Mouse (Mus musculus): ENCODE measurements around the gene Cpped1. TPM values are rescaled to one million over a fixed set of nuclear protein-coding genes. Genes with fewer than 3 reads are reported as not detected.

Gene Cpped1
- total and polyA plus RNA-seq, 2 experiments from 2014 or later, result 33.6 to 53.5 TPM

DNA sequence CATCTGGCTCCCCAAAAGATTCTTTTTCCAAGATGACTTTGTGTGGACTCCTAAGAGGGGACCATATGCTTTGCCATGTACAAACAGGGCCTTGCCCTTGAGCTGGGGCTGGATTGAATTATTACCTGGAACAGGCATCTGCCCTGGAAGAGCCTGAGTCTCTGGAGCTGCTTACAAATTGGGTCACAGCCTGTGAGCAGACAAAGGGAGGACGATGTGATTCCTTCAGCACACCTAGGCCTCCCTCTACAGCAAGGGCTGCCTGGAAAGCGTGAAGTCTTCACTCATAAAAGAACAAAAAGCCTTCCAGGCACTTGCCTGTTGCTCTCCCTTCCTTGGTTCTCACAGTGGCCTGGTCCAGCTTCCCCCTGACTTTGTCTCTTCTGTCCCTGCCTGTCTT, 136.9 kb downstream of the Cpped1 start:
- ATAC-seq (ENCODE audit: insufficient read depth, low read depth) (no peak), DNase-seq (ENCODE audit: low spot score) (no peak)
- Histone ChIP-seq H3K4me1 (ENCODE audit: control insufficient read depth, insufficient read depth) (no peaks in the 10 kb centered on the region), H3K9me3 (replicated peaks; ENCODE audit: control insufficient read depth, low read length) (peaks cover 15% of the 10 kb centered on the region), H3K4me2 (ENCODE audit: low read depth, low read length) (no peak overlapping the region), H3K27ac (ENCODE audit: low read depth) (no peak overlapping the region), H3K36me3 (replicated peaks; ENCODE audit: control insufficient read depth, insufficient read depth, low read length) (no peaks in the 10 kb centered on the region), H3K4me3 (ENCODE audit: low read depth, low read length) (no peak overlapping the region), H3K27me3 (ENCODE audit: control insufficient read depth, insufficient read depth, low read length) (no peaks in the 10 kb centered on the region), H3K9ac (replicated peaks; ENCODE audit: low read depth, low read length) (no peak overlapping the region)
- TF ChIP-seq CTCF (IDR thresholded peaks at IDR 0.05; ENCODE audit: low read depth) (no peak), EP300 (IDR thresholded peaks at IDR 0.05; ENCODE audit: low read depth) (no peak)
- 63% methylated on average over 2 of the region's 2 CpGs for WGBS

DNA sequence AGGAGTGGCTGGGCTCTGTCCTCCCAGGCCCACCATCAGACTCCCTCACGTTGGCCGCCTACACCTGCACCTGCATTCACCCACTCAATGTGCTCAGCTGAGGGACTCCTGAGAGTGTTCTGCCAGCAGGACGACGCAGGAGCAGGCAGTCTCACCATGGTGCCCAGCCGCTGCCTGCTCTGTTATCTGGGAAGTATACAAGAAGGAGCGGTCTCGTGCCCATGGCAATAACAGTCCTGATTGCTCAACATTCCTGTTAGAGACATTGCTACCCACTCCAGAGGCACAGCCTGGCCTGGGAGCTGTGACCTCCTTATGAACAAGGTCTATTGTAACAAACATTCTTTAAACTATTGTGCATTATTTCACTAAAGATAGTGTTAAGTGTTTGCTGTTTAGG, 151.3 kb downstream of the Cpped1 start:
- no peaks in the 10 kb centered on the region for H3K36me3 ChIP-seq (replicated peaks; ENCODE audit: control insufficient read depth, insufficient read depth, low read length)
- DNase-seq (ENCODE audit: low spot score), result no peak
- WGBS, result 57% methylated on average over 7 of the region's 7 CpGs

DNA sequence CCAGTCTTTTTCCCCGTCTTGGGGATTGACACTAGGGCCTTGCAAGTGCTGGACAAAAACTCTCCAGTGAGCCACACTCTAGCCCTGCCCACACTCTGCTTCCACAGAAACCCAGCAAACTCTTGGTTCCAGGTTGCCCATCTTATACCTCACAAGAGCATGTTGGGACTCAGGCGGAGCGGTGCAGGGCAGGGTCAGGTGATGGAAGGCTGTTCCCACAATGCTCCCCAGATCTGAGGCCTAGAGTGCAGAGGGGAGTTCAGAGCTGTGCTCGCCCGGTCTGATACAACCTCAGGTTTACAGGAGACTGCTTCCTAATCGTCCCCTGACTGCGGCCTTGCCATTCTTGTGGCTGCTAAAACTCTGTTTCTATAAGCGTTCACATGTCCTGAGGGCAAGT, 151.8 kb downstream of the Cpped1 start:
- Histone ChIP-seq H3K27me3 (ENCODE audit: control insufficient read depth, insufficient read depth, low read length) (no peaks in the 10 kb centered on the region), H3K9me3 (replicated peaks; ENCODE audit: control insufficient read depth, low read length) (no peaks in the 10 kb centered on the region), H3K36me3 (replicated peaks; ENCODE audit: control insufficient read depth, insufficient read depth, low read length) (no peaks in the 10 kb centered on the region), H3K4me1 (ENCODE audit: control insufficient read depth, insufficient read depth) (no peaks in the 10 kb centered on the region), H3K4me3 (ENCODE audit: low read depth, low read length) (no peak overlapping the region), H3K9ac (replicated peaks; ENCODE audit: low read depth, low read length) (no peak overlapping the region), H3K27ac (ENCODE audit: low read depth) (no peak overlapping the region), H3K4me2 (ENCODE audit: low read depth, low read length) (no peak overlapping the region)
- TF ChIP-seq CTCF (IDR thresholded peaks at IDR 0.05; ENCODE audit: low read depth) (no peak), EP300 (IDR thresholded peaks at IDR 0.05; ENCODE audit: low read depth) (no peak)
- DNase-seq (ENCODE audit: low spot score) (no peak), ATAC-seq (ENCODE audit: insufficient read depth, low read depth) (no peak)
- 86% methylated on average over 8 of the region's 8 CpGs for WGBS

More for the DNA sequence above, 151.3 kb downstream of the Cpped1 start:
- Histone ChIP-seq H3K4me2 (ENCODE audit: low read depth, low read length) (no peak overlapping the region), H3K9ac (replicated peaks; ENCODE audit: low read depth, low read length) (no peak overlapping the region), H3K4me3 (ENCODE audit: low read depth, low read length) (no peak overlapping the region), H3K27ac (ENCODE audit: low read depth) (no peak overlapping the region), H3K9me3 (replicated peaks; ENCODE audit: control insufficient read depth, low read length) (no peaks in the 10 kb centered on the region), H3K27me3 (ENCODE audit: control insufficient read depth, insufficient read depth, low read length) (no peaks in the 10 kb centered on the region), H3K4me1 (ENCODE audit: control insufficient read depth, insufficient read depth) (no peaks in the 10 kb centered on the region)
- no peak for ATAC-seq (ENCODE audit: insufficient read depth, low read depth)
- TF ChIP-seq EP300 (IDR thresholded peaks at IDR 0.05; ENCODE audit: low read depth) (no peak), CTCF (IDR thresholded peaks at IDR 0.05; ENCODE audit: low read depth) (no peak)

DNA sequence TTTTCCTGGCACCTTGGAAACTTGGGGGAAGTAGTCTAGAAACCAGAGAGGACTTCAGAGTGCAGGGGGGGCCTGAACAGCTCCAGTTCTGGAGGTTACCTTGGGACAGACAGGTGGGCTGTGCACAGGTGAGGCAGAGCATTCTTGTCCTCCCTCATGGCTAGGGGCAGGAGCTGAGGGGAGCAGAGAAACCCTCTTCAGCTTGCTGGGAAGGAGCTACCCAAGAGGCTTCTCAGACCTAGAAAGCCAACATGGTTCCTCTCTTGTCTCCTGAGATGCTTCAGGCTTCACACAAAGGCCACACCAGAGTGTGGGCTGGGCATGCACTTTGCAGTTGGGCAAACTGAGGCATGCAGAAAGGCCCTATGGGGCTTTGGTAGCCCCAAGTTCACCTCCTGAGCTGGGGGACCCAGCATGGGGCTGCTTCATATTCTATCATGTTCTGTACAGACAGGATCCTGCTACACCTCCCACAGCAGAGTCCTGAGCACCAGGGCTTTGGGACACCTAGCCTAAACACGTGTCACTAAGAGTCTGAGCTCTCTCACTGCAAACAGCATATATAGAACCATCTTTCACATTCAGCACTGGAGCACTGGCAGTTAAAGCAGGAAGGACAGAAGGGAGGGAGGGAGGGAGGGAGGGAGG, 152.5 kb downstream of the Cpped1 start:
- TF ChIP-seq EP300 (IDR thresholded peaks at IDR 0.05; ENCODE audit: low read depth) (no peak), CTCF (IDR thresholded peaks at IDR 0.05; ENCODE audit: low read depth) (no peak)
- Histone ChIP-seq H3K27me3 (ENCODE audit: control insufficient read depth, insufficient read depth, low read length) (no peaks in the 10 kb centered on the region), H3K4me1 (ENCODE audit: control insufficient read depth, insufficient read depth) (no peaks in the 10 kb centered on the region), H3K9ac (replicated peaks; ENCODE audit: low read depth, low read length) (no peak overlapping the region), H3K9me3 (replicated peaks; ENCODE audit: control insufficient read depth, low read length) (no peaks in the 10 kb centered on the region), H3K4me2 (ENCODE audit: low read depth, low read length) (no peak overlapping the region), H3K27ac (ENCODE audit: low read depth) (no peak overlapping the region), H3K36me3 (replicated peaks; ENCODE audit: control insufficient read depth, insufficient read depth, low read length) (no peaks in the 10 kb centered on the region), H3K4me3 (ENCODE audit: low read depth, low read length) (no peak overlapping the region)
- DNase-seq (ENCODE audit: low spot score) (no peak), ATAC-seq (ENCODE audit: insufficient read depth, low read depth) (no peak)
- 47% methylated on average over 1 of the region's 1 CpGs for WGBS

DNA sequence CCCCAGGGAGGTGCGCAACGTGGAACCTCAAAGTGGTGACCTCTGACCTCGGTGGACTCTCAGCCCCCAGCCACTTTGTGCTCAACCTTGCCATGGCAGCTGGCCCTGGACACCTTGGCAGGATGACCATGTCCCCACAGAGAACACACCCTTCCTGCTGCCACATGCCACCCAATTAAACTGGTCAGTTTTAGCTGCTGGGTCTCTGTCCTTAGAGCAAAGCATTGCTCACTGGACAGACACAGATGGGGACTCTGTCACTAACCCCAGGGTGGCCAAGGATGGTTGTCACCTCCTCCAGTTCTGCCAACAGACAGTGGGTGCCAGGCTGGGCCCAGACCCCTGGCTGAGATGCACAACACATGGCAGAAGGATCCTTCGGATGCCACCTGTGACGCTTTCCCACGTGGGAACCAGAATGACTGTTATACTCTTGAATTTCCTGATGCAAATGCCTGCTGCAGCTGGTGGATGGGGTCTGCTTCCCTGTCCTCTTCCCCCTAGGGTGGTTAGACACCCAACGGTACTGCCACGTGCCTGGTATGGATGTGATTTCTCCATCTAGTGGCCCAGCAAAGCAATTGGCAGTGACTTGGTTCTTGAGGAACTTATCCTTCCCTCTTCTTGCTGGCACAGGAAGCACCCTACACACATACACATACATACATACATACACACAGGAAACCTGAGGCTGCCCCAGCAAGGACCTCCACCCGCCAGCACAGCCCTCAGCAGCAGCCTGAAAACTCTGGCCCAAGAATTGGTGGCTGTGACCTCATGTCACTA, 153.8 kb downstream of the Cpped1 start:
- H3K27ac ChIP-seq (ENCODE audit: low read depth), result no peak overlapping the region
- H3K27me3 ChIP-seq (ENCODE audit: control insufficient read depth, insufficient read depth, low read length), result no peaks in the 10 kb centered on the region
- 80% methylated on average over 9 of the region's 9 CpGs for WGBS
- no peaks in the 10 kb centered on the region for H3K4me1 ChIP-seq (ENCODE audit: control insufficient read depth, insufficient read depth)
- H3K9ac ChIP-seq (replicated peaks; ENCODE audit: low read depth, low read length), result no peak overlapping the region
- no peaks in the 10 kb centered on the region for H3K9me3 ChIP-seq (replicated peaks; ENCODE audit: control insufficient read depth, low read length)
- no peaks in the 10 kb centered on the region for H3K36me3 ChIP-seq (replicated peaks; ENCODE audit: control insufficient read depth, insufficient read depth, low read length)
- no peak for TF ChIP-seq EP300 (IDR thresholded peaks at IDR 0.05; ENCODE audit: low read depth)
- TF ChIP-seq CTCF (IDR thresholded peaks at IDR 0.05; ENCODE audit: low read depth), result no peak
- H3K4me3 ChIP-seq (ENCODE audit: low read depth, low read length), result no peak overlapping the region
- no peak overlapping the region for H3K4me2 ChIP-seq (ENCODE audit: low read depth, low read length)
- DNase-seq (ENCODE audit: low spot score) (no peak), ATAC-seq (ENCODE audit: insufficient read depth, low read depth) (no peak)

Data from heart, postnatal 0 days (tissue).